Mouse (Mus musculus) myocyte (in vitro differentiated cells): ENCODE data around the gene Cps1.

Source experiments
- CEBPB ChIP-seq: IDR thresholded peaks from 2 replicates; pipeline ENCODE4 v1.6.1; 2011; ENCODE audit warnings: mild to moderate bottlenecking, moderate library complexity; ENCODE audit not compliant: poor library complexity, insufficient read depth, severe bottlenecking
- E2F4 ChIP-seq: IDR thresholded peaks from one replicate; pipeline ENCODE4 v1.6.1; 2011; ENCODE audit warnings: mild to moderate bottlenecking, control low read depth, moderate library complexity; ENCODE audit not compliant: insufficient read depth
- MAX ChIP-seq: IDR thresholded peaks from one replicate; pipeline ENCODE4 v1.6.1; 2011; ENCODE audit warnings: low read depth, mild to moderate bottlenecking, control low read depth
- POLR2A ChIP-seq: IDR thresholded peaks from one replicate; pipeline ENCODE4 v1.6.1; 2011; ENCODE audit warnings: low read depth, mild to moderate bottlenecking, control low read depth, moderate library complexity; ENCODE audit not compliant: insufficient read length
- USF1 ChIP-seq: IDR thresholded peaks from one replicate; pipeline ENCODE4 v1.6.1; 2011; ENCODE audit warnings: low read depth, mild to moderate bottlenecking, control low read depth, moderate library complexity

DNA sequence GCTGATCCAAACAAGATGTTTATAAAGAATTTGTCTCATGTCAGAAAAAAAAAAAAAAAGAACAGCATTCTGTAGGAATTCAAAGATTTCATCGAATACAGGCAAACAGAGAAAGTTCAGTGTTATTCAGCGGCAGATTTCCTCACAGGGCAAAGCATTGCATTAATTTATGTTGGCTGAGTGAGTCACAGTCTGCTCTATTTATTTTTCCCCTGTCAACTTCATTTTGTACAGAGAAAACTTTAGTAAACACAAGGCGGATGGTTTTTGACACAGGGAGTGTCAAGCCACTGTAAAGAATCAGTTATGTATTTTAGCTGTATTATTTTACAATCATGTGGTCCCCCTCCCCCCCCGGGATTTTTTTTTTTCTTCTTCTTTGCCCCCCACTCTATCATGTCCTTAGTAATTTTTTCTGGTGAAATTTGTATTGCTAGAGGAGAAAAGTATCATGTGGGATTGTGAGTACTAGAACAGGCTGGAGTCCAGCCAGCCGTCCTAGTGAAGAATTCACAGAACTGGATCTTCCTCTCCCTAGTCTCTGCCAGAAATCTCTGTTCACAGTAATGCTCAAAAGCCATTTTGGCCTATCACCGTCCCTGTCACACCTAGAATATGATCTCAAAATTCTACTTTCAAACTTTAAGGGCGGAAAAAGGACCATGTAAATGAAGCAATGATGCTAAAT lies 9.3 kb upstream of the Cps1 start:
- no peak for TF ChIP-seq CEBPB
- no peak for TF ChIP-seq POLR2A
- no peak for TF ChIP-seq USF1
- no peak for TF ChIP-seq E2F4
- TF ChIP-seq MAX, result no peak
